Mouse (Mus musculus) cerebellum, postnatal 14 days (tissue): Measurements from ENCODE around the gene Fam126a.

Experiments used
- DNase-seq, 2 experiments: peaks; one replicate each; pipeline ENCODE4 v3.0.0; 2021; ENCODE audit warnings: mixed read lengths in 2 of 2

The Fam126a gene

GRCm38 (mm10) chr5:23990001-23990400 lies 40.5 kb downstream of the Fam126a start:
- DNase-seq = no peak

GRCm38 (mm10) chr5:23987792-23988191 lies 42.7 kb downstream of the Fam126a start:
- no peak for DNase-seq

GRCm38 (mm10) chr5:23982081-23982480 lies 48.4 kb downstream of the Fam126a start:
- no peak for DNase-seq

- no peak for DNase-seq
Measured at GRCm38 (mm10) chr5:23978516-23978915, 52.0 kb downstream of the Fam126a start.

- no peak for DNase-seq
Measured at GRCm38 (mm10) chr5:23974994-23975575, 55.4 kb downstream of the Fam126a start.

- peak; percentile 8 to 25 for DNase-seq
Measured at GRCm38 (mm10) chr5:23967705-23968104, 62.8 kb downstream of the Fam126a start.

GRCm38 (mm10) chr5:23964599-23965165 lies 65.8 kb downstream of the Fam126a start:
- DNase-seq = no peak

GRCm38 (mm10) chr5:23953047-23953446 lies 77.4 kb downstream of the Fam126a start:
- DNase-seq = no peak

- no peak for DNase-seq
Measured at GRCm38 (mm10) chr5:23948071-23948470, 82.4 kb downstream of the Fam126a start.

GRCm38 (mm10) chr5:23945056-23945455 lies 85.4 kb downstream of the Fam126a start:
- no peak for DNase-seq

- no peak for DNase-seq
Measured at GRCm38 (mm10) chr5:23943534-23943933, 87.0 kb downstream of the Fam126a start.

- no peak for DNase-seq
Measured at GRCm38 (mm10) chr5:23923481-23924165, 106.9 kb downstream of the Fam126a start.

GRCm38 (mm10) chr5:23922516-23923291 lies 107.8 kb downstream of the Fam126a start:
- DNase-seq = no peak

GRCm38 (mm10) chr5:23921316-23921715 lies 109.2 kb downstream of the Fam126a start:
- no peak for DNase-seq

GRCm38 (mm10) chr5:23919892-23920731 lies 110.4 kb downstream of the Fam126a start:
- no peak for DNase-seq

- no peak for DNase-seq
Measured at GRCm38 (mm10) chr5:23917301-23917700, 113.2 kb downstream of the Fam126a start.

GRCm38 (mm10) chr5:23911556-23911955 lies 118.9 kb downstream of the Fam126a start:
- no peak for DNase-seq

- no peak for DNase-seq
Measured at GRCm38 (mm10) chr5:23909256-23909655, 121.2 kb downstream of the Fam126a start.

GRCm38 (mm10) chr5:23908486-23909090 lies 121.9 kb downstream of the Fam126a start:
- no peak for DNase-seq

GRCm38 (mm10) chr5:23902221-23902620 lies 128.3 kb downstream of the Fam126a start:
- no peak for DNase-seq

- no peak for DNase-seq
Measured at GRCm38 (mm10) chr5:23900190-23900589, 130.3 kb downstream of the Fam126a start.
